Comparison of ENCODE assay signal across 8 mouse cellular contexts in the genomic region with DNA sequence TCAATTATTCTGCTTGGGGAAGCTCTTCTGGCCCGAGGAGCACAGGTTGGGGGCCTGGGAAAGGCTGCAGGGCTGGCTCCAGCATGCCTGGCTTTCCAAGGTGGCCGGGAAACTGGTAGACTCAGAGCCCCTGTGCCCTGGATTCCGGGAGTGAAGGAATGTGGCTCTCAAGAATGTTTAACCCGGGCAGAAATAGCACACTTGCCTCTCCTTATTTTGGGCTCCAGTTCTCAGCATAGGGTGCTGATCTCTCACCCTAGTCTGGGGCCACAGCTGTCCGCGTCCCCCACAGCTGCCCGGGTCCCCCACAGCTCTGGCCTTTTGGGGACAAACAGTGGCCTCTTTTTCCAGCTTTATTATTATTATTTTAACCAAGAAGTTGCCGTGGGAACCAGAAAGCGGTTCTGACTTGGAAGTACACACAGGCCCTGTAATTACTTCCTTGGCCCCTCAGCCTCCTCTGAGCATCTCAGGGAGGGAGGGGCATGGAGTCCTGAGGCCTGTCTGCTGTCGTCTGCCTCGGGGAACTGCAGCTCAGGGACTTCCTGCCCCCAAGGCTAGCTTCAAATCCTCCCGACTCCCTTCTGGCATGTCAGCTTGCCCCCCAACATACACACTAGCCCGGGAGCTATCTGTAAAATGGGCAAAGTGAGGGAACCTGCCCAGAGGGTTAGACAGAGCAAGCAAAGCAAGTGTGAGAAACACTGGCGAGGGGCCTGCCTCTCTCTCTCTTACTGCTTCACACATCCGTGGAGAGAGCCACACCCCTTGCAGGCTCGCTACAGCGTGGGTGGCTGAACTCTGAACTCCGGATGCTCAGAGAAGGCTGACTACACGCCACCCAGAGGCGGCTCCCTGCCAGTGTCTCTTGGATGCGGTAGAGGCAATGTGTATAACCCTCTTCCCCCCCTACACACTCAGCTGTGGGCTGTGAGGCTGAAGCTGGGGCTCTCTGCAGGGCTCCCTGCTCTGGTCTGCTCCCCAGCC. TPM values are rescaled to one million over a fixed set of nuclear protein-coding genes. Genes with fewer than 3 reads are reported as not detected.
DNase-seq lines count a peak whose midpoint lies in the region; ATAC-seq and TF ChIP-seq lines count a peak whose summit lies in the region.

No protein-coding gene starts in this region.

- peaks cover 11% of the 10 kb centered on the region for H3K4me1 ChIP-seq in bone marrow macrophage, adult 2 months (ENCODE audit: control insufficient read depth, insufficient read depth, low read length)
- peaks cover 64% of the 10 kb centered on the region for H3K4me1 ChIP-seq in forebrain, embryonic 12.5 days
- H3K4me1 ChIP-seq in lung, embryonic 15.5 days: peaks cover 47% of the 10 kb centered on the region
- H3K4me1 ChIP-seq in olfactory bulb, adult 2 months (ENCODE audit: control insufficient read depth, insufficient read depth, low read length): peaks cover 78% of the 10 kb centered on the region

- intact Hi-C loops in heart, postnatal 14 days (cut with DNase I): no loop called here

- DNase-seq in CD8-positive naive resting alpha-beta T cell, adult 2 months (ENCODE audit: low read depth in 2 of 2, low spot score in 2 of 2): peak; percentile 78 to 87
- peak; percentile 65 to 78 for DNase-seq in heart, postnatal 14 days
- DNase-seq in kidney, postnatal 4 days: peak; percentile 83 to 90
- peak; percentile 95 for DNase-seq in thymus, postnatal 0 days (ENCODE audit: low spot score)

- TF ChIP-seq POLR2A in bone marrow macrophage, adult 2 months (IDR thresholded peaks at IDR 0.05; ENCODE audit: borderline replicate concordance, low read depth, low read length): no peak
- TF ChIP-seq POLR2A in olfactory bulb, adult 2 months (IDR thresholded peaks at IDR 0.05; ENCODE audit: insufficient read depth, low read depth, low read length): no peak

- TF ChIP-seq CTCF in bone marrow macrophage, adult 2 months (IDR thresholded peaks at IDR 0.05; ENCODE audit: low read depth, low read length): peak; percentile 14; the same call in 1 of the 2 replicates
- TF ChIP-seq CTCF in olfactory bulb, adult 2 months (IDR thresholded peaks at IDR 0.05; ENCODE audit: insufficient read depth, low read depth, low read length): no peak

- no peak overlapping the region for H3K27ac ChIP-seq in bone marrow macrophage, adult 2 months (ENCODE audit: insufficient read depth, low read depth, low read length)
- peak overlapping the region; percentile 46 for H3K27ac ChIP-seq in forebrain, embryonic 12.5 days
- peak overlapping the region; percentile 71 for H3K27ac ChIP-seq in lung, embryonic 15.5 days
- H3K27ac ChIP-seq in olfactory bulb, adult 2 months (ENCODE audit: insufficient read depth, low read depth, low read length): peak overlapping the region; percentile 96

- H3K4me2 ChIP-seq in forebrain, embryonic 12.5 days: no peak overlapping the region
- peak overlapping the region; percentile 44 for H3K4me2 ChIP-seq in lung, embryonic 15.5 days

- H3K4me3 ChIP-seq in bone marrow macrophage, adult 2 months (ENCODE audit: insufficient read depth, low read length): no peak overlapping the region
- no peak overlapping the region for H3K4me3 ChIP-seq in forebrain, embryonic 12.5 days (replicated peaks)
- H3K4me3 ChIP-seq in lung, embryonic 15.5 days: no peak overlapping the region
- peak overlapping the region; percentile 17; the same call in 1 of the 2 replicates for H3K4me3 ChIP-seq in olfactory bulb, adult 2 months (ENCODE audit: insufficient read depth, low read depth, low read length)

- WGBS in forebrain, embryonic 12.5 days: 22% methylated on average over 21 of the region's 21 CpGs
- 13% methylated on average over 21 of the region's 21 CpGs for WGBS in lung, embryonic 15.5 days
- WGBS in olfactory bulb, adult 2 months: 8% methylated on average over 21 of the region's 21 CpGs

- 0 out of 2 replicates have a peak, but pooled peaks have one; percentile 24 for ATAC-seq in forebrain, embryonic 12.5 days (ENCODE audit: low FRiP score)
- ATAC-seq in lung, embryonic 15.5 days (ENCODE audit: borderline replicate concordance, extremely low read depth, low FRiP score, low TSS enrichment): peak; percentile 37; the same call in 1 of the 2 replicates

- no peaks in the 10 kb centered on the region for H3K36me3 ChIP-seq in forebrain, embryonic 12.5 days (replicated peaks)
- H3K36me3 ChIP-seq in lung, embryonic 15.5 days: no peaks in the 10 kb centered on the region

- H3K9me3 ChIP-seq in forebrain, embryonic 12.5 days: no peaks in the 10 kb centered on the region
- no peaks in the 10 kb centered on the region for H3K9me3 ChIP-seq in lung, embryonic 15.5 days

- no peaks in the 10 kb centered on the region for H3K27me3 ChIP-seq in forebrain, embryonic 12.5 days
- H3K27me3 ChIP-seq in lung, embryonic 15.5 days: no peaks in the 10 kb centered on the region

- H3K9ac ChIP-seq in forebrain, embryonic 12.5 days: peak overlapping the region; percentile 33
- no peak overlapping the region for H3K9ac ChIP-seq in lung, embryonic 15.5 days

RNA-seq across cellular contexts. Expression of a gene that starts 10.6 kb away (rescaled TPM):
- polyA plus RNA-seq in bone marrow macrophage, adult 2 months (2012; ENCODE audit: insufficient read depth, insufficient read length, missing spikeins): 1.3 and 2.5 TPM in 2 replicates
- polyA plus RNA-seq in forebrain, embryonic 12.5 days (2016; fragmentation: Nextera tagmentation; extraction: Ambion mirVana): 65.3 and 70.0 TPM in 2 replicates
- 10 to 100 TPM in 1 of 2 experiments, 1 to 10 TPM in 1; 7.9 to 11.9 TPM for total RNA-seq in heart, postnatal 14 days (2021)
- 17.1 and 17.4 TPM in 2 replicates for polyA plus RNA-seq in lung, embryonic 15.5 days (2015; fragmentation: Nextera tagmentation; extraction: Ambion mirVana)
- polyA plus RNA-seq in olfactory bulb, adult 2 months (2012; ENCODE audit: insufficient read depth, insufficient read length, low replicate concordance, missing spikeins): not detected in 2 replicates
- 6.3 and 6.7 TPM in 2 replicates for polyA plus RNA-seq in thymus, postnatal 0 days (2015; fragmentation: Nextera tagmentation; extraction: Ambion mirVana)

RNA-seq across cellular contexts. Expression of a gene that starts 58.0 kb away (rescaled TPM):
- not detected in 2 replicates for polyA plus RNA-seq in bone marrow macrophage, adult 2 months (2012; ENCODE audit: insufficient read depth, insufficient read length, missing spikeins)
- polyA plus RNA-seq in forebrain, embryonic 12.5 days (2016; fragmentation: Nextera tagmentation; extraction: Ambion mirVana): 0.08 and 0.09 TPM in 2 replicates
- total RNA-seq in heart, postnatal 14 days (2021): 10 to 100 TPM; 30.5 to 31.5 TPM
- polyA plus RNA-seq in lung, embryonic 15.5 days (2015; fragmentation: Nextera tagmentation; extraction: Ambion mirVana): 0.58 and 1.2 TPM in 2 replicates
- not detected in 2 replicates for polyA plus RNA-seq in olfactory bulb, adult 2 months (2012; ENCODE audit: insufficient read depth, insufficient read length, low replicate concordance, missing spikeins)
- polyA plus RNA-seq in thymus, postnatal 0 days (2015; fragmentation: Nextera tagmentation; extraction: Ambion mirVana): 0.26 and 0.31 TPM in 2 replicates
